Mouse (Mus musculus): ENCODE data around the gene Dync1li1.

Dync1li1 gene

GRCm38 (mm10) chr9:114768066-114768465 is 79.5 kb downstream of the Dync1li1 start:
- no peak for DNase-seq (ENCODE audit: low spot score)

- no peak for DNase-seq (ENCODE audit: low spot score)
Observed at GRCm38 (mm10) chr9:114770224-114770623, 81.6 kb downstream of the Dync1li1 start.

GRCm38 (mm10) chr9:114771565-114771964 is 83.0 kb downstream of the Dync1li1 start:
- no peak for DNase-seq (ENCODE audit: low spot score)

Data from ovary, postnatal 10 days (tissue).